Mouse (Mus musculus) lung, postnatal 25 days (tissue): ENCODE results near the gene Olfr933.

Source experiments
- DNase-seq: peaks from one replicate; pipeline ENCODE4 v3.0.0; 2022; ENCODE audit warnings: low spot score

Gene Olfr933

GRCm38 (mm10) chr9:38972013-38972412 is at the start of gene Olfr933:
Olfr933 (plus strand) TSS chr9:38972313.
- DNase-seq: no peak

GRCm38 (mm10) chr9:38929509-38929908 is 42.6 kb upstream of the Olfr933 start, which contains the start of gene Olfr930:
Olfr930 (plus strand) TSS chr9:38929809.
- DNase-seq: no peak

GRCm38 (mm10) chr9:38953401-38954123 is 18.6 kb upstream of the Olfr933 start:
- DNase-seq: no peak

- DNase-seq: no peak
Measured at GRCm38 (mm10) chr9:38954124-38954416, 18.0 kb upstream of the Olfr933 start.

GRCm38 (mm10) chr9:38988215-38988614 is 16.1 kb downstream of the Olfr933 start, which contains the start of gene Olfr934:
Olfr934 (minus strand) TSS chr9:38988315.
- DNase-seq: no peak

- no peak for DNase-seq
Measured at GRCm38 (mm10) chr9:38999583-38999982, 27.5 kb downstream of the Olfr933 start, which contains the start of gene Olfr935. Olfr935 (minus strand) TSS chr9:38999683.

GRCm38 (mm10) chr9:39023277-39023676 is 51.2 kb downstream of the Olfr933 start, which contains the start of gene Olfr146:
Olfr146 (minus strand) TSS chr9:39023377.
- DNase-seq: no peak
